Mouse (Mus musculus) liver, adult 2 months (tissue): ENCODE data around the gene Tmem171.

Experiments used
- CTCF ChIP-seq: fragments of 200-500 bp; IDR thresholded peaks from 2 replicates; pipeline ENCODE4 v1.5.1; 2011; ENCODE audit warnings: low read depth, low read length, control low read depth
- POLR2A ChIP-seq: fragments of 200-500 bp; IDR thresholded peaks from 2 replicates; pipeline ENCODE4 v1.6.1; 2011; ENCODE audit warnings: low read length, control low read depth; ENCODE audit not compliant: insufficient read depth; ENCODE audit errors: extremely low read depth

DNA sequence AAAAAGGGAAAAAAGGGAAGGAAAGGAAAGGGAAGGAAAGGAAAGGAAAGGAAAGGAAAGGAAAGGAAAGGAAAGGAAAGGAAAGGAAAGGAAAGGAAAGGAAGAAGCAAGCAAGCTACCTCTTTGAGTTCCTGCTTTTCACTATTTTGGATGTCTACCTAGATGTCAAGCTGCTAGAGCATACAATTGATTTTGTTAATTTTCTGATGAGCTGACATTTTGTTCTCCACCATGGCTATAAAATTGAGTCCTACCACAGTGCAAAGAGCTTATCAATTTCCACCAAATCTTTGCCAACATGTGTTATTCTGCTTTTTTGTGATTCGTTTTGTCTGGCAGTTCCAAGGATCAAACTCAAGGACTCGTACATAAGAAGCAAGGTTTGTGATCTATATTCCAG, 43.6 kb upstream of the Tmem171 start:
- TF ChIP-seq POLR2A: no peak
- no peak for TF ChIP-seq CTCF
